Mouse (Mus musculus) lung, embryonic 14.5 days (tissue): Measurements from ENCODE around the gene Lbr. TPM values are rescaled to one million over a fixed set of nuclear protein-coding genes. Genes with fewer than 3 reads are reported as not detected.

ENCODE experiments used
- ATAC-seq: fragments of 200-750 bp; cut with Nextera tagmentation; 2 replicates; pipeline ENCODE4 v1.8.0; 2017; ENCODE audit warnings: mild to moderate bottlenecking, moderate TSS enrichment, moderate library complexity; ENCODE audit not compliant: insufficient read depth
- DNase-seq: peaks from one replicate; pipeline ENCODE4 v3.0.0-alpha.2; 2015
- H3K27ac ChIP-seq: fragments of 300-500 bp; sonication (generic); 2 replicates; pipeline ENCODE4 v1.5.1; 2014; ENCODE audit warnings: low read depth, mild to moderate bottlenecking, moderate library complexity
- H3K27me3 ChIP-seq: fragments of 300-500 bp; sonication (generic); 2 replicates; pipeline ENCODE4 v1.6.1; 2014; ENCODE audit warnings: low read length, control low read depth; ENCODE audit not compliant: insufficient read depth
- H3K36me3 ChIP-seq: fragments of 300-500 bp; sonication (generic); 2 replicates; pipeline ENCODE4 v1.6.1; 2014; ENCODE audit warnings: control low read depth; ENCODE audit not compliant: insufficient read depth
- H3K4me1 ChIP-seq: fragments of 300-500 bp; sonication (generic); 2 replicates; pipeline ENCODE4 v1.6.1; 2014; ENCODE audit warnings: antibody characterized with exemption, control low read depth; ENCODE audit not compliant: insufficient read depth
- H3K4me2 ChIP-seq: fragments of 300-500 bp; sonication (generic); 2 replicates; pipeline ENCODE4 v1.6.1; 2014; ENCODE audit warnings: mild to moderate bottlenecking
- H3K4me3 ChIP-seq: fragments of 300-500 bp; sonication (generic); 2 replicates; pipeline ENCODE4 v1.5.1; 2014; ENCODE audit warnings: low read depth, low read length
- H3K9ac ChIP-seq: fragments of 300-500 bp; sonication (generic); 2 replicates; pipeline ENCODE4 v1.6.1; 2014
- H3K9me3 ChIP-seq: fragments of 300-500 bp; sonication (generic); 2 replicates; pipeline ENCODE4 v1.6.1; 2016; ENCODE audit warnings: low read depth, low read length, control low read depth
- CTCF ChIP-seq: IDR thresholded peaks from 2 replicates; pipeline ENCODE4 v1.5.1; 2016; ENCODE audit warnings: antibody characterized with exemption, low read depth
- WGBS: fragments of 180-500 bp; shearing (Covaris S2); extraction: QIAGEN DNeasy Blood & Tissue Kit; methylation state at CpG from one replicate; pipeline ENCODE4 v1.1.7; 2014; 5-methylcytosine and 5-hydroxymethylcytosine counted together
- polyA plus RNA-seq: library from polyadenylated mRNA; unstranded; fragments of >200 nt; fragmentation: Nextera tagmentation; extraction: Ambion mirVana; gene quantifications from 2 replicates; pipeline ENCODE4 v1.2.1, GENCODE M21; 2014

Lbr gene
- polyA plus RNA-seq, 1 experiment from 2014 or later = 141 TPM

- no peaks in the 10 kb centered on the region for H3K4me1 ChIP-seq
- H3K4me3 ChIP-seq = no peak overlapping the region
- H3K9me3 ChIP-seq = no peaks in the 10 kb centered on the region
- no peak for ATAC-seq
- WGBS = 22% methylated on average over 8 of the region's 8 CpGs
- H3K4me2 ChIP-seq = no peak overlapping the region
- H3K36me3 ChIP-seq = no peaks in the 10 kb centered on the region
- TF ChIP-seq CTCF = no peak
- no peak overlapping the region for H3K27ac ChIP-seq
- DNase-seq = no peak
- H3K27me3 ChIP-seq = no peaks in the 10 kb centered on the region
- H3K9ac ChIP-seq = no peak overlapping the region
Measured at GRCm38 (mm10) chr1:181863431-181863830, 20.6 kb upstream of the Lbr start.

- WGBS = 54% methylated on average over 16 of the region's 16 CpGs
- DNase-seq (no peak), ATAC-seq (no peak)
- Histone ChIP-seq H3K9ac (no peak overlapping the region), H3K27me3 (no peaks in the 10 kb centered on the region), H3K4me3 (no peak overlapping the region), H3K27ac (no peak overlapping the region), H3K9me3 (no peaks in the 10 kb centered on the region), H3K4me2 (no peak overlapping the region), H3K4me1 (no peaks in the 10 kb centered on the region), H3K36me3 (no peaks in the 10 kb centered on the region)
- TF ChIP-seq CTCF = no peak
Measured at GRCm38 (mm10) chr1:181862676-181863374, 20.0 kb upstream of the Lbr start.

- Histone ChIP-seq H3K9me3 (no peaks in the 10 kb centered on the region; the same call in 1 of the 2 replicates), H3K4me3 (no peak overlapping the region), H3K4me2 (no peak overlapping the region), H3K27ac (no peak overlapping the region), H3K36me3 (no peaks in the 10 kb centered on the region), H3K9ac (no peak overlapping the region), H3K4me1 (no peaks in the 10 kb centered on the region), H3K27me3 (no peaks in the 10 kb centered on the region)
- no peak for TF ChIP-seq CTCF
- 79% methylated on average over 2 of the region's 2 CpGs for WGBS
- ATAC-seq (no peak), DNase-seq (no peak)
Measured at GRCm38 (mm10) chr1:181861181-181861902, 18.5 kb upstream of the Lbr start.

GRCm38 (mm10) chr1:181860659-181861058 is 17.8 kb upstream of the Lbr start:
- Histone ChIP-seq H3K27me3 (no peaks in the 10 kb centered on the region), H3K4me2 (no peak overlapping the region), H3K4me3 (no peak overlapping the region), H3K4me1 (no peaks in the 10 kb centered on the region), H3K36me3 (no peaks in the 10 kb centered on the region), H3K27ac (no peak overlapping the region), H3K9ac (no peak overlapping the region), H3K9me3 (no peaks in the 10 kb centered on the region; the same call in 1 of the 2 replicates)
- WGBS = 9% methylated on average over 5 of the region's 5 CpGs
- ATAC-seq = peak; percentile 74; the same call in 1 of the 2 replicates
- TF ChIP-seq CTCF = no peak
- peak; percentile 86 for DNase-seq

- no peak for ATAC-seq
- Histone ChIP-seq H3K4me3 (no peak overlapping the region), H3K27ac (no peak overlapping the region), H3K4me1 (peaks cover 4% of the 10 kb centered on the region; the same call in 1 of the 2 replicates), H3K4me2 (no peak overlapping the region), H3K36me3 (no peaks in the 10 kb centered on the region), H3K9me3 (no peaks in the 10 kb centered on the region; the same call in 1 of the 2 replicates), H3K27me3 (no peaks in the 10 kb centered on the region), H3K9ac (no peak overlapping the region)
- DNase-seq = no peak
- WGBS = 71% methylated on average over 2 of the region's 2 CpGs
- no peak for TF ChIP-seq CTCF
Measured at GRCm38 (mm10) chr1:181856329-181856728, 13.5 kb upstream of the Lbr start.

- peaks cover 4% of the 10 kb centered on the region; the same call in 1 of the 2 replicates for H3K4me1 ChIP-seq
- no peak overlapping the region for H3K9ac ChIP-seq
- H3K4me2 ChIP-seq = no peak overlapping the region
- no peak for ATAC-seq
- no peaks in the 10 kb centered on the region; the same call in 1 of the 2 replicates for H3K9me3 ChIP-seq
- no peak overlapping the region for H3K27ac ChIP-seq
- no peaks in the 10 kb centered on the region for H3K27me3 ChIP-seq
- H3K36me3 ChIP-seq = no peaks in the 10 kb centered on the region
- DNase-seq = no peak
- no peak overlapping the region for H3K4me3 ChIP-seq
- 97% methylated on average over 2 of the region's 2 CpGs for WGBS
- no peak for TF ChIP-seq CTCF
Measured at GRCm38 (mm10) chr1:181854829-181855228, 12.0 kb upstream of the Lbr start.

- ATAC-seq = peak; percentile 81
- Histone ChIP-seq H3K36me3 (no peaks in the 10 kb centered on the region), H3K4me2 (peak overlapping the region; percentile 57), H3K4me1 (peaks cover 4% of the 10 kb centered on the region; the same call in 1 of the 2 replicates), H3K9ac (peak overlapping the region; percentile 32), H3K9me3 (no peaks in the 10 kb centered on the region; the same call in 1 of the 2 replicates), H3K27me3 (no peaks in the 10 kb centered on the region), H3K27ac (peak overlapping the region; percentile 81), H3K4me3 (peak overlapping the region; percentile 19)
- peak; percentile 58 for DNase-seq
- WGBS = 10% methylated on average over 21 of the region's 21 CpGs
- no peak for TF ChIP-seq CTCF
Measured at GRCm38 (mm10) chr1:181853081-181853736, 10.4 kb upstream of the Lbr start.
